Mouse (Mus musculus) forebrain, embryonic 13.5 days (tissue): Measurements from ENCODE around the gene Lrrc49. TPM values are rescaled to one million over a fixed set of nuclear protein-coding genes. Genes with fewer than 3 reads are reported as not detected.

ENCODE experiments used
- ATAC-seq: fragments of 200-750 bp; cut with Nextera tagmentation; 2 replicates; pipeline ENCODE4 v1.8.0; 2017
- H3K27ac ChIP-seq: fragments of 300-500 bp; sonication (generic); 2 replicates; pipeline ENCODE4 v1.5.1; 2015; ENCODE audit warnings: inconsistent platforms, mild to moderate bottlenecking, moderate library complexity
- H3K27me3 ChIP-seq: fragments of 300-500 bp; sonication (generic); 2 replicates; pipeline ENCODE4 v1.6.1; 2015; ENCODE audit warnings: mild to moderate bottlenecking, inconsistent platforms
- H3K36me3 ChIP-seq: fragments of 300-500 bp; sonication (generic); 2 replicates; pipeline ENCODE4 v1.6.1; 2015; ENCODE audit warnings: mild to moderate bottlenecking, inconsistent platforms; ENCODE audit not compliant: poor library complexity, severe bottlenecking
- H3K4me1 ChIP-seq: fragments of 300-500 bp; sonication (generic); 2 replicates; pipeline ENCODE4 v1.6.1; 2015; ENCODE audit warnings: inconsistent platforms
- H3K4me2 ChIP-seq: fragments of 300-500 bp; sonication (generic); 2 replicates; pipeline ENCODE4 v1.6.1; 2015; ENCODE audit warnings: inconsistent platforms, mild to moderate bottlenecking, moderate library complexity
- H3K4me3 ChIP-seq: fragments of 300-500 bp; sonication (generic); 2 replicates; pipeline ENCODE4 v1.5.1; 2015; ENCODE audit warnings: mild to moderate bottlenecking, inconsistent platforms
- H3K9ac ChIP-seq: fragments of 300-500 bp; sonication (generic); 2 replicates; pipeline ENCODE4 v1.6.1; 2015; ENCODE audit warnings: mild to moderate bottlenecking, inconsistent platforms
- H3K9me3 ChIP-seq: fragments of 300-500 bp; sonication (generic); replicated peaks from 2 replicates; pipeline ENCODE4 v1.6.1; 2016; ENCODE audit warnings: inconsistent platforms
- WGBS: fragments of 180-500 bp; shearing (Covaris S2); methylation state at CpG from one replicate; pipeline ENCODE4 v1.1.7; 2015; 5-methylcytosine and 5-hydroxymethylcytosine counted together
- polyA plus RNA-seq: library from polyadenylated mRNA; unstranded; fragments of >200 nt; fragmentation: Nextera tagmentation; extraction: Ambion mirVana; gene quantifications from 2 replicates; pipeline ENCODE4 v1.2.1, GENCODE M21; 2015

Gene Lrrc49
- polyA plus RNA-seq, 1 experiment from 2014 or later: 62.1 TPM

DNA sequence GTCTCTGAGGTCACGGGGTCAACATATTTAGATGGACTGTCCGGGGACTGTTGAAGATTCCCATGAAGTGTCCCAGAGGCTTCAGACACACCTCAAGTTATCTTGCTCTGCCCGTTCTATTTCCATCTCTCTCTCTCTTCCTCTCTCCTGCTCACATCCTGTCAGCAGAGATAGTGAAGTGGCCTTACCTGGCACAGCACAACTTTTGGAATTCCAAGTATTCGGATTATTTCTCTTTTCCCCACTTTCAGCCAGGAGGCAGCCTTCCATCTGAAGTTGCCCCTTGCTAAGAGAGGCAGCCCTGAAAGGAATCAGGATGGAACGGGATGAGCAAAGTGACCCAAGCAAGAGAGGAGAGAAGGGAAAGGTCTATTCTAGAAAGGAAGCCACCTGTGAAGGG, 161.8 kb downstream of the Lrrc49 start:
- Histone ChIP-seq H3K4me1 (peaks cover 7% of the 10 kb centered on the region), H3K27ac (no peak overlapping the region), H3K36me3 (no peaks in the 10 kb centered on the region), H3K9me3 (no peaks in the 10 kb centered on the region), H3K4me3 (no peak overlapping the region), H3K4me2 (no peak overlapping the region), H3K9ac (no peak overlapping the region), H3K27me3 (peaks cover 21% of the 10 kb centered on the region)
- 83% methylated on average over 5 of the region's 5 CpGs for WGBS
- ATAC-seq: no peak

DNA sequence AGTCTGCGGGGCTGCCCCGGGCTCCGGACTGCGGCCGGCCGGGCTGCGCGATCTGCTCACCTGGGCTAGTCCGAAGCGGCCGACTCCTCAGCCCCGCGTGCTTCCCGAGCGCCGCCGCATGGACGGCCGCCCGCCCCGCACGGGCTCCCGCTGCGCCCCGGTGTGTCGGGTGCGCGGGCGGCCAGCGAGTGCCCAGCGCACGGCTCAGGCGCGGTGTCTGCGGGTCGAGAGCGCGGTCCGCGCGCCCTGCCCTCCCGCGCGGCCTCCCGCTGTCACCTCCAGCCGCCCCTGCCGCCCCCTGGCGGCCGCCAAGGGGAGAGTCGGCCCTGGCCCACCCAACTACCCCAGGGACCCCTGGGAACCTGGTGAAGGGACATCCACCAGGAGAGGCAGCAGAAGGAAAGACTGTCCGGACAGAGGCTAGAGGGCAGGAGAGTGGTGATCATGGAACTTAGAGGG, 166.1 kb downstream of the Lrrc49 start, which contains the start of gene Thsd4:
Thsd4 (minus strand) TSS at position 241 of the 459 bp plus-strand sequence.
- H3K27me3 ChIP-seq: peaks cover 44% of the 10 kb centered on the region
- H3K9me3 ChIP-seq: no peaks in the 10 kb centered on the region
- H3K4me1 ChIP-seq: peaks cover 42% of the 10 kb centered on the region
- H3K4me3 ChIP-seq: peak within 1 kb of the TSS; percentile 57
- H3K27ac ChIP-seq: no peak within 1 kb of the TSS
- under 1% methylated on average over 38 of the region's 51 CpGs for WGBS
- H3K4me2 ChIP-seq: peak within 1 kb of the TSS; percentile 85
- H3K36me3 ChIP-seq: no peaks in the 10 kb centered on the region
- peak; percentile 65; the same call in 1 of the 2 replicates for ATAC-seq
- peak within 1 kb of the TSS; percentile 70 for H3K9ac ChIP-seq

DNA sequence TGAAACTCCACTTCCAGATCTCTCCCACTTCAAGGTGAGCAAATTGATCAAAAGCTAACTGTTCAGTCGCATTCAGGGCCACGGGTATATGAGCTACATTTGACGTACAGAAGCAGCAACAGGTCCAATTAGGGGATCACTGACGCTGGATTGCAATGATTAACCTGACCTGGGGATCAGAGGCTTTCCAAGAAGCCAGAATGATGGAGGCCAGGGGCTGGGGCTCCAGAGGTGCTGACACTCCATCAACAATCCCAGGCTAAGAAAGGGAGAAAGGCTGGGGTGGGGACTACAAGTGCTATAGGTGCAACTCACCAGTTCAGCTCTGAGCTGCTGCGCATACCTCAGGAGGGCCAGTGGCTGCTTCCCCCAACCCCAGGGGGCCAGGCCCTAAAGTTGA, 166.8 kb downstream of the Lrrc49 start:
- no peak overlapping the region for H3K27ac ChIP-seq
- H3K4me2 ChIP-seq: peak overlapping the region; percentile 85
- no peaks in the 10 kb centered on the region for H3K36me3 ChIP-seq
- H3K4me3 ChIP-seq: peak overlapping the region; percentile 57
- ATAC-seq: no peak
- no peaks in the 10 kb centered on the region for H3K9me3 ChIP-seq
- H3K9ac ChIP-seq: peak overlapping the region; percentile 70; the same call in 1 of the 2 replicates
- H3K27me3 ChIP-seq: peaks cover 44% of the 10 kb centered on the region
- 38% methylated on average over 5 of the region's 5 CpGs for whole genome bisulfite sequencing
- H3K4me1 ChIP-seq: peaks cover 42% of the 10 kb centered on the region

DNA sequence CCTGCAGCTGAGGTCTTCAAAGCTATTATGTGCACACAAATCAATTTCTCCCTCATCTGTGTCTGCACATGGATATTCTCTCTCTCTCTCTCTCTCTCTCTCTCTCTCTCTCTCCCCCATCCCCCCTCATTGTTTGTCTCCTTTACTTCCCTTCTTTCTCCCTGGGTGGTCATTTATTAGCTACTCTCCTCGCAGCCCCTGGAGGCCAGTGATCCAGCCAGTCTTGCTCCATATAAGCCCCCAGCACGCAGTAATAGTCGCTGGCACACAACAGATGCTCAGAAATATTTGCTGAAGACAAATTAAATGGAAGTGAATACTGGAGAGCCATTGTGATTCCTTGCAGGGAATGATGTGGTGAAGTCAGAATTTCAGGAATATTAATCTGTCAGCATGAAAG, 168.4 kb downstream of the Lrrc49 start:
- Histone ChIP-seq H3K36me3 (no peaks in the 10 kb centered on the region), H3K4me1 (peaks cover 42% of the 10 kb centered on the region), H3K9me3 (no peaks in the 10 kb centered on the region), H3K9ac (0 out of 2 replicates have a peak overlapping the region, but pooled peaks have one; percentile 21), H3K4me3 (no peak overlapping the region), H3K27ac (no peak overlapping the region), H3K4me2 (peak overlapping the region; percentile 85), H3K27me3 (peaks cover 44% of the 10 kb centered on the region)
- no peak for ATAC-seq
- WGBS: 17% methylated on average over 3 of the region's 3 CpGs

Other genes with a start within 250 kb of the Lrrc49 start
- 5.2 and 6.0 TPM in 2 replicates for gene Thsd4, start 166.1 kb downstream of the Lrrc49 start, polyA plus RNA-seq
- gene Larp6, start 24.8 kb upstream of the Lrrc49 start, polyA plus RNA-seq: 3.5 and 3.6 TPM in 2 replicates
- 17.6 and 21.0 TPM in 2 replicates for gene Uaca, start 106.4 kb upstream of the Lrrc49 start, polyA plus RNA-seq